Mouse (Mus musculus) heart, postnatal 36 days (tissue): ENCODE results near the gene Mgat2. TPM values are rescaled to one million over a fixed set of nuclear protein-coding genes. Genes with fewer than 3 reads are reported as not detected.

Experiments used
- DNase-seq, 2 experiments: peaks; one replicate each; pipeline ENCODE4 v3.0.0; 2021 to 2022
- intact Hi-C: fragments of 180-260 bp; cut with DNase I; formaldehyde crosslinking; loops from one replicate; pipeline ENCODE4 v1.15.1; 2025
- microRNA-seq, 2 experiments: library from miRNA; unstranded; fragments of <30 nt; microRNA quantifications; one replicate each; pipeline ENCODE4 v1.2.0; 2021; ENCODE audit warnings: borderline number of aligned reads in 2 of 2
- total RNA-seq, 2 experiments: library from RNA; stranded (reverse); gene quantifications; 2 replicates each; pipeline ENCODE4 v1.2.3; 2021

The Mgat2 gene
- total RNA-seq, 2 experiments from 2014 or later, result 18.8 to 20.6 TPM

DNA sequence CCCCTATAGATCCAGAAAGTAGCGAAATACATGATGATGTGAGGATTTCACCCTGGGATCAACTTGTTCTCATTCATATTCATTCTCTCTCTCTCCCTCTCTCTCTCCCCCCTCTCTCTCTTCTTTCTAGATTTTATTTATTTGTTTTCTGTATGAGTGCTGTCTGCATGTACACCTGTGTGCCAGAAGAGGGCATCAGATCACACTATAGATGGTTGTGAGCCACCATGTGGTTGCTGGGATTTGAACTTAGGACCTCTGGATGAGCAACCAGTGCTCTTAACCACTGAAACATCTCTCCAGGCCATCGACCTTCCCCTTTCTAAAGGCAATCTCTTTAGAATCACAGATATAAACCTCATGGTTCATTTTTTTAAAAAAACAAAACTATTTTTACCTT is 24.6 kb downstream of the Mgat2 start:
- intact Hi-C loops, result loop anchor here (10.0 kb wide), 1 partner anchor 376 kb away; the partner anchor contains the start of gene Vcpkmt
- DNase-seq, result no peak

- no peak for DNase-seq
- intact Hi-C loops, result no loop called here
Measured at GRCm38 (mm10) chr12:69210056-69210979, 26.4 kb downstream of the Mgat2 start.

- intact Hi-C loops, result no loop called here
- DNase-seq, result no peak
Measured at GRCm38 (mm10) chr12:69211057-69211456, 27.1 kb downstream of the Mgat2 start.

GRCm38 (mm10) chr12:69213186-69213777 is 29.3 kb downstream of the Mgat2 start:
- intact Hi-C loops, result no loop called here
- no peak for DNase-seq

GRCm38 (mm10) chr12:69214393-69214792 is 30.4 kb downstream of the Mgat2 start:
- intact Hi-C loops, result no loop called here
- DNase-seq, result no peak

GRCm38 (mm10) chr12:69215000-69215785 is 31.2 kb downstream of the Mgat2 start:
- intact Hi-C loops, result no loop called here
- DNase-seq, result peak; percentile 63 to 73

GRCm38 (mm10) chr12:69216587-69216986 is 32.6 kb downstream of the Mgat2 start:
- no peak for DNase-seq
- intact Hi-C loops, result no loop called here

- no peak for DNase-seq
- intact Hi-C loops, result no loop called here
Measured at GRCm38 (mm10) chr12:69220613-69221277, 36.8 kb downstream of the Mgat2 start.

DNA sequence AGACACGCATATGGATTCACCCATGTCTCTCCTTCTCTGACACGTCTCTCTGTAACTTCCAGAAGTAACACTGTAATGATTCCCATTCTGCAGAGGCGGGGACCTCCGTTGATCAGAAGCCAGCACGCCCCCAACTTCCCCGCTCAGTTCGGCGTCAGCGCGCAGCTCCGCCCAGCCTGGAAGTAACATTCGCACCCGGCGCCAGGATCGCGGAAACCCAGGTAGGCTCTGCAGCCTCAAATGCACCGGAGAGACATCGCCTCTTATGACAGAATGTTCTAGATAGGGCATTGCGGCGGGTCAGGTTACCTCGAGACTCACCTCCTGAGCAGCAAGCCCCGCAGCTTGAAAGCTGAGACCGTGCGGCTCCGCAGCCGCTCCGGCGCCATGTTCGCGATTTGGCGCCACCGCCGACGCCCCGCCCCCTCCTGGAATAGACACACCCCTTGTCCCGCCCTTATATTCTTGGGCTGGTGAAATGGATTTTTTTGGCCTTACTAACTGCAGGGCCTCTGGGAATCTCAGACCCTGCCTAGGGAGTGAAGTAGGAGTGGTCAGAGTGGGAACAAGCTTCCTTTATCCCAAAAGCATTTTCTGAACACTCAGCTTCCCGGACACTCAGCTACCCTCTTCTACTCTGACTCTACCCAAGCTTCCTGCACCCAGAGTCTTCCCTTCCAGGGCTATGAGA is 44.0 kb downstream of the Mgat2 start, which contains the start of gene Pole2:
Gene Pole2, minus strand, starts transcription at position 420 of the 691 bp plus-strand sequence.
- intact Hi-C loops, result loop anchor here (5.0 kb wide), 1 partner anchor 69 kb away; the partner anchor contains the start of gene Klhdc2
- DNase-seq, result peak; percentile 93 to 94

- intact Hi-C loops, result loop anchor here (5.0 kb wide), 1 partner anchor 68 kb away; the partner anchor contains the start of gene Klhdc2
- DNase-seq, result no peak
Measured at GRCm38 (mm10) chr12:69229251-69229650, 45.3 kb downstream of the Mgat2 start.

DNA sequence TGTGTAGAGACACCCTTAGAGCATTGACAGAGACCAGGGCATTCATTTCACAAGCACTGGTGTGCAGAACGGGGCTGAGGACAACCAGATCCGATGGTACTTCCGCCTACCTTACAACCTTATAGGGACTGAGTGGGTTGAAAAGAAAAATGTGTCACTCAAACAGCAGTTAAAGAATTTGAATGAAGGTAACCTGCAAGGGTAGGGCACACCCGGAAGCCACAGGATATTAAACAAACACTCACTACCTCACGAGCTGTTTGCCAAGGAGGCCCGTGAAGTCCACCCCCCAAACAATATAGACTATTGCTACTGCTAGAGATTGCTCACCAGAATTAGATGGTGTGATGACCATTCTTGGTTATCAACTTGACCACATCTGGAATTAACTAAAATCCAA is 51.8 kb downstream of the Mgat2 start:
- DNase-seq, result no peak
- intact Hi-C loops, result no loop called here

Small RNAs within 50 kb of the gene (microRNA-seq; reads per million reads assigned to microRNA genes)
- gene Gm47287, result 0 reads per million in 2 experiments
- gene Gm47295, result 2.0 to 2.2 reads per million in 2 experiments

Other genes with a start within 250 kb of the Mgat2 start
- 1,000 to 10,000 TPM; 1,412 to 1,495 TPM for gene Rps29, start 25.0 kb upstream of the Mgat2 start, total RNA-seq
- gene Lrr1, start 15.3 kb upstream of the Mgat2 start, total RNA-seq, result not detected
- gene Rpl36al, start 74 bp upstream of the Mgat2 start, total RNA-seq, result 100 to 1,000 TPM; 206 to 211 TPM
- gene Gm49383, start 12.9 kb downstream of the Mgat2 start, total RNA-seq, result 1 to 10 TPM; 2.6 to 3.6 TPM
- under 1 TPM; 0.41 to 0.83 TPM for gene Dnaaf2, start 14.3 kb downstream of the Mgat2 start, total RNA-seq
- 1 to 10 TPM; 2.5 to 2.8 TPM for gene Gm49384, start 20.1 kb downstream of the Mgat2 start, total RNA-seq
- under 1 TPM; 0.64 to 0.98 TPM for gene Pole2, start 44.0 kb downstream of the Mgat2 start, total RNA-seq
- gene Klhdc1, start 57.0 kb downstream of the Mgat2 start, total RNA-seq, result 10 to 100 TPM; 35.7 to 37.2 TPM
- gene Klhdc2, start 112.5 kb downstream of the Mgat2 start, total RNA-seq, result 100 to 1,000 TPM; 105 to 110 TPM
- 10 to 100 TPM; 22.3 to 24.1 TPM for gene Nemf, start 173.0 kb downstream of the Mgat2 start, total RNA-seq
- 10 to 100 TPM; 37.2 to 39.8 TPM for gene Arf6, start 188.0 kb downstream of the Mgat2 start, total RNA-seq
- not detected for gene Gm9887, start 188.3 kb downstream of the Mgat2 start, total RNA-seq